Mouse (Mus musculus) CH12.LX (cell line): ENCODE measurements around the gene Stt3b.

Experiments used
- CTCF ChIP-seq, 2 experiments: IDR thresholded peaks in 1 of 2; conservative IDR thresholded peaks in 1 of 2; 2 replicates each; pipeline ENCODE4 v1.5.1; 2011 to 2012; ENCODE audit warnings: low read depth in 2 of 2, low read length in 2 of 2, improper control_type of control experiment in 1 of 2, inconsistent platforms in 1 of 2, mild to moderate bottlenecking in 1 of 2, moderate library complexity in 1 of 2
- ETS1 ChIP-seq: conservative IDR thresholded peaks from 2 replicates; pipeline ENCODE4 v1.6.1; 2012; ENCODE audit warnings: low read depth, mild to moderate bottlenecking, inconsistent platforms, low read length, improper control_type of control experiment, moderate library complexity
- MAX ChIP-seq: IDR thresholded peaks from 2 replicates; pipeline ENCODE4 v1.6.1; 2011; ENCODE audit warnings: low read length, improper control_type of control experiment
- POLR2AphosphoS2 ChIP-seq: IDR thresholded peaks from 2 replicates; pipeline ENCODE4 v1.6.1; 2011; ENCODE audit warnings: low read depth, low read length, improper control_type of control experiment
- USF2 ChIP-seq: conservative IDR thresholded peaks from 2 replicates; pipeline ENCODE4 v1.6.1; 2011; ENCODE audit warnings: low read depth, low read length, improper control_type of control experiment

- TF ChIP-seq CTCF (conservative IDR thresholded peaks at IDR 0.05 in 1 of 2, IDR thresholded peaks at IDR 0.05 in 1 of 2; ENCODE audit: low read depth in 2 of 2, low read length in 2 of 2) = no peak
- TF ChIP-seq USF2 = no peak
- TF ChIP-seq ETS1 = no peak
- TF ChIP-seq MAX = no peak
- TF ChIP-seq POLR2AphosphoS2 = no peak
These were observed 260 bp downstream of the Stt3b start for GRCm38 (mm10) chr9:115309977-115310345.
